Mouse (Mus musculus): ENCODE data around the gene Sort1.

GRCm38 (mm10) chr3:108392793-108393192, 108.9 kb downstream of the Sort1 start:
- TF ChIP-seq CTCF (IDR thresholded peaks at IDR 0.05; ENCODE audit: insufficient read depth, low read depth, low read length) (no peak), POLR2A (IDR thresholded peaks at IDR 0.05; ENCODE audit: insufficient read depth, low read depth, low read length) (no peak)

All from olfactory bulb, adult 2 months (tissue).